Mouse (Mus musculus) hindbrain, embryonic 12.5 days (tissue): ENCODE measurements around the gene Ube2b. TPM values are rescaled to one million over a fixed set of nuclear protein-coding genes. Genes with fewer than 3 reads are reported as not detected.

ENCODE experiments used
- ATAC-seq: fragments of 200-750 bp; cut with Nextera tagmentation; 2 replicates; pipeline ENCODE4 v1.8.0; 2017; ENCODE audit warnings: moderate TSS enrichment; ENCODE audit not compliant: low FRiP score
- H3K27ac ChIP-seq: fragments of 300-500 bp; sonication (generic); 2 replicates; pipeline ENCODE4 v1.5.1; 2016; ENCODE audit warnings: mild to moderate bottlenecking
- H3K27me3 ChIP-seq: fragments of 300-500 bp; sonication (generic); 2 replicates; pipeline ENCODE4 v1.6.1; 2016; ENCODE audit warnings: mild to moderate bottlenecking
- H3K36me3 ChIP-seq: fragments of 300-500 bp; sonication (generic); 2 replicates; pipeline ENCODE4 v1.6.1; 2016; ENCODE audit warnings: mild to moderate bottlenecking
- H3K4me1 ChIP-seq: fragments of 300-500 bp; sonication (generic); 2 replicates; pipeline ENCODE4 v1.6.1; 2016
- H3K4me2 ChIP-seq: fragments of 300-500 bp; sonication (generic); replicated peaks from 2 replicates; pipeline ENCODE4 v1.6.1; 2016; ENCODE audit warnings: mild to moderate bottlenecking
- H3K4me3 ChIP-seq: fragments of 300-500 bp; sonication (generic); 2 replicates; pipeline ENCODE4 v1.5.1; 2016; ENCODE audit warnings: mild to moderate bottlenecking
- H3K9ac ChIP-seq: fragments of 300-500 bp; sonication (generic); 2 replicates; pipeline ENCODE4 v1.6.1; 2016; ENCODE audit warnings: mild to moderate bottlenecking, moderate library complexity
- H3K9me3 ChIP-seq: fragments of 300-500 bp; sonication (generic); replicated peaks from 2 replicates; pipeline ENCODE4 v1.6.1; 2016; ENCODE audit warnings: mild to moderate bottlenecking
- WGBS: fragments of 180-500 bp; shearing (Covaris S2); methylation state at CpG from one replicate; pipeline ENCODE4 v1.1.7; 2016; 5-methylcytosine and 5-hydroxymethylcytosine counted together
- polyA plus RNA-seq: library from polyadenylated mRNA; unstranded; fragments of >200 nt; fragmentation: Nextera tagmentation; extraction: Ambion mirVana; gene quantifications from 2 replicates; pipeline ENCODE4 v1.2.1, GENCODE M21; 2016

Gene Ube2b
- polyA plus RNA-seq, 1 experiment from 2014 or later = 228 TPM

GRCm38 (mm10) chr11:52003772-52004528 is 3.4 kb upstream of the Ube2b start, which contains the start of gene Cdkl3:
Gene Cdkl3, plus strand, starts transcription at chr11:52004221.
- Histone ChIP-seq H3K4me3 (peak within 1 kb of the TSS; percentile 81), H3K27me3 (no peaks in the 10 kb centered on the region), H3K9me3 (no peaks in the 10 kb centered on the region), H3K9ac (peak within 1 kb of the TSS; percentile 85), H3K4me2 (peak within 1 kb of the TSS; percentile 64), H3K4me1 (peaks cover 18% of the 10 kb centered on the region), H3K27ac (peak within 1 kb of the TSS; percentile 94), H3K36me3 (no peaks in the 10 kb centered on the region)
- WGBS = under 1% methylated on average over 50 of the region's 51 CpGs
- peak; percentile 88 for ATAC-seq

DNA sequence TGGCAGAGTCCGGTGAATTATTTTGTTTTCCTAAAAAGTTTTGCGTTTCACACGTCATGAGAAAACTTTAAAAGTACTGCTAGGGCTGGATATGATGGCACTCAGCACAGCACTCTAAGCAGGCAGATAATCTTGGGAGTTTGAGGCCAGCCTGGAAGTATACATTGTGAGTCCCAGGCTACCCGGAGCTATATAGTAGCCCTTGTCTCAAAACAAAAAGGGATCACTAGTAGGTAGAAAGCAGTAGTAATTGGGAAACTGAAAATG is 2.9 kb upstream of the Ube2b start:
- H3K36me3 ChIP-seq = no peaks in the 10 kb centered on the region
- peak overlapping the region; percentile 85 for H3K9ac ChIP-seq
- H3K4me3 ChIP-seq = peak overlapping the region; percentile 81
- no peaks in the 10 kb centered on the region for H3K27me3 ChIP-seq
- peak overlapping the region; percentile 64 for H3K4me2 ChIP-seq
- peaks cover 22% of the 10 kb centered on the region for H3K4me1 ChIP-seq
- no peak for ATAC-seq
- WGBS = 22% methylated on average over 4 of the region's 4 CpGs
- peak overlapping the region; percentile 94 for H3K27ac ChIP-seq
- no peaks in the 10 kb centered on the region for H3K9me3 ChIP-seq

GRCm38 (mm10) chr11:52002842-52003504 is 2.4 kb upstream of the Ube2b start:
- Histone ChIP-seq H3K9ac (peak overlapping the region; percentile 85; the same call in 1 of the 2 replicates), H3K27me3 (no peaks in the 10 kb centered on the region), H3K4me2 (peak overlapping the region; percentile 64), H3K36me3 (no peaks in the 10 kb centered on the region), H3K4me3 (peak overlapping the region; percentile 81), H3K27ac (peak overlapping the region; percentile 94), H3K4me1 (peaks cover 27% of the 10 kb centered on the region), H3K9me3 (no peaks in the 10 kb centered on the region)
- ATAC-seq = no peak
- 78% methylated on average over 13 of the region's 13 CpGs for WGBS

- peaks cover 38% of the 10 kb centered on the region for H3K4me1 ChIP-seq
- 95% methylated on average over 8 of the region's 8 CpGs for WGBS
- ATAC-seq = no peak
Observed at GRCm38 (mm10) chr11:52001861-52002260, 1.3 kb upstream of the Ube2b start.

GRCm38 (mm10) chr11:52001341-52001740 is 779 bp upstream of the Ube2b start:
- Histone ChIP-seq H3K27ac (peak overlapping the region; percentile 76; the same call in 1 of the 2 replicates), H3K4me3 (peak overlapping the region; percentile 97; the same call in 1 of the 2 replicates), H3K9ac (0 out of 2 replicates have a peak overlapping the region, but pooled peaks have one; percentile 2), H3K4me2 (peak overlapping the region; percentile 87), H3K9me3 (no peaks in the 10 kb centered on the region), H3K27me3 (no peaks in the 10 kb centered on the region), H3K36me3 (peaks cover 13% of the 10 kb centered on the region), H3K4me1 (peaks cover 39% of the 10 kb centered on the region)
- WGBS = 74% methylated on average over 10 of the region's 10 CpGs
- ATAC-seq = no peak

More at GRCm38 (mm10) chr11:52001861-52002260, 1.3 kb upstream of the Ube2b start:
- peaks cover 9% of the 10 kb centered on the region for H3K36me3 ChIP-seq
- H3K9me3 ChIP-seq = no peaks in the 10 kb centered on the region
- H3K27ac ChIP-seq = no peak overlapping the region
- H3K27me3 ChIP-seq = no peaks in the 10 kb centered on the region
- H3K9ac ChIP-seq = no peak overlapping the region
- no peak overlapping the region for H3K4me3 ChIP-seq
- H3K4me2 ChIP-seq = no peak overlapping the region

- Histone ChIP-seq H3K27ac (peak overlapping the region; percentile 96), H3K27me3 (no peaks in the 10 kb centered on the region), H3K36me3 (peaks cover 29% of the 10 kb centered on the region), H3K4me3 (peak overlapping the region; percentile 97), H3K9me3 (no peaks in the 10 kb centered on the region), H3K4me2 (peak overlapping the region; percentile 87), H3K4me1 (peaks cover 39% of the 10 kb centered on the region), H3K9ac (peak overlapping the region; percentile 98)
- no peak; the same call in none of the 2 replicates for ATAC-seq
- under 1% methylated on average over 29 of the region's 29 CpGs for WGBS
Observed at GRCm38 (mm10) chr11:51999611-52000289, 812 bp downstream of the Ube2b start.

- Histone ChIP-seq H3K27ac (no peak overlapping the region), H3K36me3 (peaks cover 58% of the 10 kb centered on the region), H3K4me3 (no peak overlapping the region), H3K4me2 (no peak overlapping the region), H3K4me1 (peaks cover 10% of the 10 kb centered on the region), H3K9ac (no peak overlapping the region), H3K9me3 (no peaks in the 10 kb centered on the region), H3K27me3 (no peaks in the 10 kb centered on the region)
- ATAC-seq = no peak
- WGBS = 95% methylated on average over 6 of the region's 6 CpGs
Observed at GRCm38 (mm10) chr11:51971644-51972043, 28.9 kb downstream of the Ube2b start.

DNA sequence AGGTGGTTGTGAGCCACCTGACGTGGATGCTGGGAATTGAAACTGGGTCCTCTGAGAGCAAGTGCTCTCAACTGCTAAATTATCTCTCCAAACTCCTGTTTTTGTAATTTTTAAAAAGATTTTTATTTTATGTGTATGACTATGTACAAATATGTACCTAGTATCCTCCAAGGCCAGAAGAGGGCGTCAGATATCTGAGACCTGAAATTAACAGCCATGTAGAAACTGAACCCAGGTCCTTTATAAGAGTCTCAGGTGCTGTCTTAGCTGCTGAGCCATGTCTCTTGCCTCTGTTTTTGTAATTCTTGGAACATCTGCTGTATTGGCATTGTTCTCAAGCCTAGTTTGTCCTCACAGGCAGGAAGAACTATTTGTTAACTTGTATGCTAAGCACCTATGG is 31.1 kb downstream of the Ube2b start:
- Histone ChIP-seq H3K9ac (no peak overlapping the region), H3K36me3 (peaks cover 43% of the 10 kb centered on the region), H3K27ac (no peak overlapping the region), H3K9me3 (no peaks in the 10 kb centered on the region), H3K4me2 (no peak overlapping the region), H3K4me1 (peaks cover 10% of the 10 kb centered on the region), H3K27me3 (no peaks in the 10 kb centered on the region), H3K4me3 (no peak overlapping the region)
- WGBS = 88% methylated on average over 2 of the region's 2 CpGs
- no peak for ATAC-seq

DNA sequence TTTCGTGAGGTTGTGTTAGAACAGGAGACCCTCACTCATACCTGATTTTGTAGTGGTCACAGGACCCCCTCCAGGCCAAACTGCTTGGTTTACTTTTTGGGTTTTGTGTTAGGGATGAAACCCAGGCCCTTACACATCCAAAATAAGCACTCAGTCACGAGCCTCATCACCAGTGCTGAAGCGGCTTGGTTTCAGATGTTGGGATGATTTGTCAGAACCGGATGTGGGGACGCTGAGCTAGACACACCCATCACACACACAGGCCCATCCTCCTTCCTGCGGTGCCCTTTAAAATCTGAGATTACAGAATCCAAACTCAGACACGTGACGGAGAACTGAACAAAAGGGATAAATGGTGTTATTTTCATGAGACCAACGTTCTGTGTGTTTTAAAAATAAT is 31.7 kb downstream of the Ube2b start:
- no peak overlapping the region for H3K4me3 ChIP-seq
- ATAC-seq = no peak
- no peak overlapping the region for H3K27ac ChIP-seq

GRCm38 (mm10) chr11:51967443-51968401 is 32.8 kb downstream of the Ube2b start, which contains the start of gene Cdkn2aipnl:
Gene Cdkn2aipnl, plus strand, starts transcription at chr11:51967661.
- no peaks in the 10 kb centered on the region for H3K9me3 ChIP-seq
- peak within 1 kb of the TSS; percentile 94 for H3K4me2 ChIP-seq
- peaks cover 27% of the 10 kb centered on the region for H3K36me3 ChIP-seq
- H3K9ac ChIP-seq = peak within 1 kb of the TSS; percentile 83
- peak within 1 kb of the TSS; percentile 65 for H3K27ac ChIP-seq
- 4% methylated on average over 63 of the region's 63 CpGs for WGBS
- ATAC-seq = peak; percentile 94
- no peaks in the 10 kb centered on the region for H3K27me3 ChIP-seq
- peak within 1 kb of the TSS; percentile 66 for H3K4me3 ChIP-seq
- peaks cover 10% of the 10 kb centered on the region for H3K4me1 ChIP-seq

More for the DNA sequence above, 31.7 kb downstream of the Ube2b start:
- H3K4me1 ChIP-seq = peaks cover 10% of the 10 kb centered on the region
- 94% methylated on average over 9 of the region's 9 CpGs for WGBS
- H3K36me3 ChIP-seq = peaks cover 38% of the 10 kb centered on the region
- no peak overlapping the region for H3K4me2 ChIP-seq
- no peaks in the 10 kb centered on the region for H3K27me3 ChIP-seq
- H3K9ac ChIP-seq = no peak overlapping the region
- H3K9me3 ChIP-seq = no peaks in the 10 kb centered on the region

GRCm38 (mm10) chr11:51966651-51967050 is 33.9 kb downstream of the Ube2b start:
- no peak for ATAC-seq
- Histone ChIP-seq H3K27ac (no peak overlapping the region), H3K27me3 (no peaks in the 10 kb centered on the region), H3K9ac (no peak overlapping the region), H3K9me3 (no peaks in the 10 kb centered on the region), H3K4me1 (peaks cover 10% of the 10 kb centered on the region), H3K4me2 (no peak overlapping the region), H3K4me3 (no peak overlapping the region), H3K36me3 (peaks cover 17% of the 10 kb centered on the region)
- WGBS = 81% methylated on average over 5 of the region's 5 CpGs
